Mouse (Mus musculus) lung, postnatal 25 days (tissue): ENCODE results near the gene Rictor.
"Not testable (repeated sequence)": the region's sequence is repeated elsewhere in the genome, so short reads cannot be mapped to it uniquely, and the experiment has no call there.

ENCODE experiments used
- DNase-seq: peaks from one replicate; pipeline ENCODE4 v3.0.0; 2022; ENCODE audit warnings: low spot score

The Rictor gene

GRCm38 (mm10) chr15:6739180-6739579 lies 31.0 kb downstream of the Rictor start:
- no peak for DNase-seq

GRCm38 (mm10) chr15:6742337-6743025 lies 34.3 kb downstream of the Rictor start:
- peak; percentile 32 for DNase-seq

GRCm38 (mm10) chr15:6743723-6744122 lies 35.5 kb downstream of the Rictor start:
- no peak for DNase-seq

DNA sequence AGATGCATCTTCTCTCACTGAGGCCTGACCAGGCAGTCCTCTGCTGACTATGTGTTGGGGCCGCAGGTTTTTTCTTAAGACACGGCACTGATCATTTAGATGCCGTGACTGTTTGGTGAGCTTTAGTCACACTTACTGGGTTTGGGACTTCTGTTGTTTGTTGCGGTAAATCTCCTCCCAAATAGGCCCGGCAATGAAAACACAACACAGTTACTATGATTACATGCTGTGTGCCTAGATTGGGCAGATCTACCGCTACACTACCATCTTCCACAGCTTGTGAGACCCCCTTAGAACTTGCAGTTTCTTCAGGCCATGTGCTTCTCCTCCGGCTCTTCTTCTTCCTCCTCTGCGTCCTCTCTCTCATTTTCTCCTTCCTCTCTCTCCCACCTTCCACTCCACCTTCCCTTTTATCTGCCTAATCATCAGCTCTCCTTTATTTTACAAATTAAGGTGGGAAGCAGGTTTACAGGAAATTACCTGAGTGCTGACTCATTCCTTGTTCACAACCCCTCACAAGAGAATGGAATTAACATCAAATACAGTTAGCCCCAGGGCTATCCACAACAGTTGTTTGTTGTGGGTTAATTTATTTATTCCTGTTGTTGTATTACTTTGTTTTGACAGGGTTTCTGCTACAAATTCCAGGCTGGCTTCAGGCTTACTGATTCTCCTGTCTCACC lies 38.3 kb downstream of the Rictor start:
- not testable (repeated sequence) for DNase-seq

DNA sequence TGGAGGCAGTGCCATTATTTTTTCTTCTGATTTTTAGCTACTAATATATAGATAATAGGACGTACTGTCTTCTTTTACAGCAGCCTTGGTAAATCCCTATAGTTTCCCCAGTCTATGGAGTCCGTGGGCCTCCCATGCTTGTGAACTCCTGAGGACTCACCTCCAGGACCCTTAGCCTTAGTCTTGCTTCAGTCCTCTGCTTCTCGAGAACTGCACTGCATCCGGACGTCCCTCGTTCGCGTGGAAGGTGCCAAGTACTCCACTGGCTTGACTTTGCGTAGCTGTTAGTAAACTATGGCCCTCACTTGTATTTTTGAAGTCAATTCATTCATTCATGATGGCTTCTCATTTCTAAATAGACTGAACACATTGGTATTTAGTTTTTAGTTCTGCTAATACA lies 38.8 kb downstream of the Rictor start:
- no peak for DNase-seq

GRCm38 (mm10) chr15:6754400-6754799 lies 46.2 kb downstream of the Rictor start:
- no peak for DNase-seq

GRCm38 (mm10) chr15:6772265-6772664 lies 64.1 kb downstream of the Rictor start:
- DNase-seq: no peak

- no peak for DNase-seq
Observed at GRCm38 (mm10) chr15:6786212-6786611, 78.0 kb downstream of the Rictor start.

DNA sequence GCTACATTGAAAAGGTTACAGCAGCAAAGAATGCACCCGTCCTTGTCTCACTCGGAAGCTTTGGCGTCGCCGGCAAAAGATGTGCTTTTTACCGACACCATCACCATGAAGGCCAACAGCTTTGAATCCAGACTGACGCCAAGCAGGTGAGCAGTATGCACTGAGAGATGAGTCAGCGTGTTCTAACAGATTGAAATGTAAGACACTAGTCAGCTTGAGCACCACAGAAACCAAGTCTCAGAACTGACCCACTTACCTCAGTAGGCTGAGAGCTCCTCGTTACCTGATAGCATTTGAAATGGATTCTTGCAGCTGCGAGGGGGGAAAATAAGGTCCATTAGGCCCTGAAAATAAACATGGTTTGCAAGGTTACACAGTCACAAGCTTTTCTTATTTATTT lies 79.1 kb downstream of the Rictor start:
- DNase-seq: no peak

- DNase-seq: no peak
Observed at GRCm38 (mm10) chr15:6790011-6790410, 81.8 kb downstream of the Rictor start.

DNA sequence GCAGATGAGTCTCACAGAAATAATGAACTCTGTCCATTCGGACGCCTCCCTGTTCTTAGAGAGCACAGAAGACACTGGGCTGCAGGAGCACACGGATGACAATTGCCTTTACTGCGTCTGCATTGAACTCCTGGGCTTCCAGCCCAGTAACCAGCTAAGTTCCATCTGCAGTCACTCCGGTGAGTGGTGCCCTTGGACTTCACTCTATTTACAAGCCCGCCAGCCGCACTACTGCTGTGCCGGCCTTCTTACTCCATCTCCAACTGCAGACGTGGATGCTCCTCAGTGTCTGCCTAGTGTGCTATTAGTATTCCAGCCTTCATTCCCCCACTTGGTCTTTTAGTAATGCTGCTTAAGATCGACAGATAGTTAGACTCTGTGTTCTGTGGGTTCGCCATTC lies 83.5 kb downstream of the Rictor start:
- no peak for DNase-seq

DNA sequence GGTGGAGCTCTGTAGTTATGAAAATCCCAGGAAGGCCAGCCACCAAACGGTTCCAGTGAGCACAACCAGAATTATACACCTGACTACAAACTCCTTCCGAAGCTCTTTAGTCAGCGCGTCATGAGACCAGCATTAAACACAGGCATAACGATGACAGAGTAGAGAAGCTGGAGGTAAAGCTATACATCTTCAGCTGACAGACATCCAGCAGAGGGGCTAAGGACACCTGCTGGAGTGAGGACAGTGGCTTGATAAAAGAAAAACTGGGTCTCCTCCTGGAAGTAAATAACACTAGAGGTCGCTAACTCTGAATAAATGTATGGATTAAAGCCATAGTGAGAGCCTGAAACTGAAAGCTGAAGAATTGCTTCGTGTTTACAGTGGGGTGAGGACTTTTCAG lies 84.7 kb downstream of the Rictor start:
- no peak for DNase-seq

- not testable (repeated sequence) for DNase-seq
Observed at GRCm38 (mm10) chr15:6801212-6801611, 93.0 kb downstream of the Rictor start.

DNA sequence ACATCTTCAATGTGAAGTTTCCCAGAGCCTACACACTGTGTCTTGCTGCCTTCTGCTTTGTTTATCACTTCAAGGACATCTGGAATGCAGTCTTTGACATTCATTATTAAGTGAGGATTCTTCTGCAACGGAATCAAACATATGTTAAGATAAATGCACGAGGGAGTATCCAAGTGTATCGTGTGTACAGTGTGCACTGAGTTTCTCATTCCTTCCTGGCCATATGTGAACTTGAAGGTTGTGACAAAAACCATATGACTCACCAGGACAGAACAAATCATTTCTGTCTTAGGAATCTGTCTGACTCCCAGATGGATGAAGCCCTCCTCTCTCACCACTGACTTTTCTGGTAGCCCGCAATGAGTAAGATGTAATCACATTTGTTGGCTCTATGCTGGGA lies 107.6 kb downstream of the Rictor start:
- no peak for DNase-seq

DNA sequence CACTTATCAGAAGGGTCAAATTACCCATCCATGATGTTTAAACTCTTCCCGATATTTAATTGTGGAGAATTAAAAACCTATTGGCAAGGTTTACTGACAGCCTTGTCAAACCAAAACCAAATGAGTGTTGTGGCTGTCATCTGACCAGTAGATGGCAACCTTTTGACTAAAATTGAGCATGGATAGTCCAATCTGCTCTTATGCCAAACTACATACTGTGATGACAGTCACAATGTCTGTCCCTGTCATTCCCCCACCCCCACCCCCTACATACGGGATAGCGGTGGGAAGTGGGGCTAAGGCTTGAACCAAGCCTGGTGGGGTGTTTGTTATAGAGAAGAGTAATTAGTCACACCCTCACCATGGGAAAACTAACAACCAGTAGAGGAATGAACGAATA lies 132.0 kb downstream of the Rictor start:
- DNase-seq: peak; percentile 37

DNA sequence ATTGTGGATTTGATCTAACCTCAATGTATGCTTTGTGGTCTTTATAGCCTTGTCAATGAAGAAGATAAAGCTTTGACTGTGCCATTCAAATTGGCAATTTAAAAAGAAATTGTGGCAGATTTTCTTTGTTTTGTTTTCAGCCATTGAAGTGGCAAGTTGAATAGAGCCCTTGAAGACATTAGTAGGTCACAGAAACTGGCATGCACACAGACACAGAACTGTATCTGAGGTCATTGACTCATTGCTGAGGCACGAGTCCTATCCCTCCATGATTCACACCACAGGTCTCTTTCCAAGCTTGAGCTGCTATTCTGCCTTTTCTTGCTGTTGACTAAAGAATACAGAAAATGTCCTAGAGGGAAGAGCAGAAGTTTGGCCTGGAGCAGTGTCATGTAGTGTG lies 141.7 kb downstream of the Rictor start:
- no peak for DNase-seq
